Mouse (Mus musculus): ENCODE results near the gene Cdip1.

GRCm38 (mm10) chr16:4782515-4782914 lies 7.6 kb downstream of the Cdip1 start:
- no peak for TF ChIP-seq CTCF (IDR thresholded peaks at IDR 0.05; ENCODE audit: low read depth, low read length)
- no peak for TF ChIP-seq POLR2A (IDR thresholded peaks at IDR 0.05; ENCODE audit: borderline replicate concordance, low read depth, low read length)
